Mouse (Mus musculus) erythroblast, embryonic 14.5 days (primary cell): ENCODE measurements around the gene Opa3.

Source experiments
- GATA1 ChIP-seq: IDR thresholded peaks from 2 replicates; pipeline ENCODE4 v1.6.1; 2012; ENCODE audit warnings: low read length, inconsistent platforms, mixed read lengths
- TAL1 ChIP-seq: IDR thresholded peaks from 3 replicates; pipeline ENCODE4 v1.6.1; 2012; ENCODE audit warnings: low read length, inconsistent platforms, mixed read lengths

DNA sequence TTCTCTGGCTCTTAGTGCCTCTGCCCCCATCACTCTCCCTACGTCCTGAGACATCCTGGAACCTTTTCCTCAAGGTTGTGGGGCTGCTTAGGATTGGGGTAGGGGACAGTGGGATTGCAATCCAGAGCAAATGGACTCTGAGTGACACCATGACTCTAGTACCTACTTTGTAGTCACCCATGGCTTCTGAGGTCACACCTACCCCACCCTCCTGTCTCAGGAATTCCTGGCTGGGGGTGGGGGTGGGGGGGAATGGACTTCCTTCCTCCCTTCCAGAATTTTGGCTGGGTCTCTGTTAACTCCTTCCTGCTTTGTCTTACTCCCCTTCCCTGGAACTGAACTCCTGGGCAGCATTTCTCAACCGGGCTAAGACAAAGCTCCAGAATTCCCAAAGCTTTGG is 14.7 kb upstream of the Opa3 start:
- TF ChIP-seq GATA1 (no peak), TAL1 (no peak)
